9 mouse cellular contexts compared by ENCODE assay signal in genomic region chr12:110504793-110505192, GRCm38 (mm10). TPM values are rescaled to one million over a fixed set of nuclear protein-coding genes. Genes with fewer than 3 reads are reported as not detected.
DNase-seq lines count a peak whose midpoint lies in the region; ATAC-seq and TF ChIP-seq lines count a peak whose summit lies in the region.
"Had no signal": no experiment of that assay in that cellular context is flagged by ENCODE, and none has a peak within 500 bp of the region (broad histone marks: within the 10 kb centered on the region; RNA-seq: fewer than 3 reads in every experiment).

No protein-coding gene starts in this region.

- H3K36me3 ChIP-seq in kidney, embryonic 15.5 days, result no peaks in the 10 kb centered on the region
- peaks cover 0 to 52% of the 10 kb centered on the region in 2 experiments for H3K36me3 ChIP-seq in CH12.LX (replicated peaks in 1 of 2; ENCODE audit: control insufficient read depth in 1 of 2, insufficient read depth in 1 of 2, low read length in 1 of 2)
- H3K36me3 ChIP-seq in intestine, embryonic 16.5 days (ENCODE audit: control insufficient read depth, insufficient read depth, low read length), result no peaks in the 10 kb centered on the region

- in situ Hi-C loops in CH12.LX (cut with MboI; ENCODE audit: low pct_ligation_motif_present, low pct_unique_long_range_greater_than_20kb, low sequenced_read_pairs), result no loop called here

- ATAC-seq in kidney, embryonic 15.5 days (replicated peaks; ENCODE audit: low FRiP score), result no peak
- no peak for ATAC-seq in intestine, embryonic 16.5 days

- 29% methylated on average over 3 of the region's 3 CpGs for WGBS in kidney, embryonic 15.5 days
- 34% methylated on average over 3 of the region's 3 CpGs for WGBS in intestine, embryonic 16.5 days

- H3K9me3 ChIP-seq in kidney, embryonic 15.5 days (replicated peaks), result no peaks in the 10 kb centered on the region
- H3K9me3 ChIP-seq in CH12.LX (replicated peaks; ENCODE audit: low read length), result no peaks in the 10 kb centered on the region
- H3K9me3 ChIP-seq in intestine, embryonic 16.5 days (ENCODE audit: control insufficient read depth, low read length), result no peaks in the 10 kb centered on the region

- TF ChIP-seq RAD21 in CH12.LX (IDR thresholded peaks at IDR 0.05; ENCODE audit: low read depth, low read length), result no peak

- peak; percentile 39; the same call in 1 of the 2 replicates for TF ChIP-seq EP300 in CH12.LX (IDR thresholded peaks at IDR 0.05; ENCODE audit: low read length)

- dilution Hi-C loops in CH12.LX (cut with MboI; ENCODE audit: extremely low pct_ligation_motif_present, extremely low pct_unique_long_range_greater_than_20kb, low sequenced_read_pairs), result no loop called here

- no peak overlapping the region for H3K4me2 ChIP-seq in kidney, embryonic 15.5 days
- no peak overlapping the region for H3K4me2 ChIP-seq in CH12.LX (ENCODE audit: insufficient read depth, low read depth, poor library complexity, severe bottlenecking)
- H3K4me2 ChIP-seq in intestine, embryonic 16.5 days (ENCODE audit: low read depth, low read length), result no peak overlapping the region

- H3K27ac ChIP-seq in kidney, embryonic 15.5 days, result 0 out of 2 replicates have a peak overlapping the region, but pooled peaks have one; percentile 49
- no peak overlapping the region for H3K27ac ChIP-seq in CH12.LX (ENCODE audit: insufficient read depth, low read depth)
- peak overlapping the region; percentile 54 for H3K27ac ChIP-seq in intestine, embryonic 16.5 days (ENCODE audit: low read length)

- TF ChIP-seq POLR2A in CH12.LX (IDR thresholded peaks at IDR 0.05; ENCODE audit: low read depth, low read length), result no peak

- DNase-seq in kidney, adult 11 months, result no peak
- DNase-seq in B cell, adult 2 months, result peak; percentile 37 to 42
- DNase-seq in CH12.LX (ENCODE audit: extremely low read depth), result peak; percentile 59
- DNase-seq in urinary bladder, adult 2 months (ENCODE audit: low spot score), result no peak
- DNase-seq in cerebellum, adult 18-20 months, result no peak
- DNase-seq: cerebellum, adult 11-12 months; midbrain, embryonic 14.5 days had no signal

- no peaks in the 10 kb centered on the region for H3K27me3 ChIP-seq in kidney, embryonic 15.5 days
- no peaks in the 10 kb centered on the region for H3K27me3 ChIP-seq in CH12.LX (replicated peaks)
- H3K27me3 ChIP-seq in intestine, embryonic 16.5 days (replicated peaks; ENCODE audit: control insufficient read depth, insufficient read depth, low read length), result no peaks in the 10 kb centered on the region

- peaks cover 65% of the 10 kb centered on the region for H3K79me2 ChIP-seq in CH12.LX (replicated peaks; ENCODE audit: control insufficient read depth, extremely low read depth, insufficient read depth, poor library complexity, severe bottlenecking)

- H3K4me1 ChIP-seq in kidney, embryonic 15.5 days, result peaks cover 74% of the 10 kb centered on the region
- peaks cover 38 to 75% of the 10 kb centered on the region in 2 experiments for H3K4me1 ChIP-seq in CH12.LX (ENCODE audit: control insufficient read depth in 1 of 2, insufficient read depth in 2 of 2)
- peaks cover 53% of the 10 kb centered on the region for H3K4me1 ChIP-seq in intestine, embryonic 16.5 days (ENCODE audit: control insufficient read depth, insufficient read depth, low read length)

- H3K9ac ChIP-seq in kidney, embryonic 15.5 days, result no peak overlapping the region; the same call in 1 of the 2 replicates
- no peak overlapping the region for H3K9ac ChIP-seq in CH12.LX (ENCODE audit: insufficient read depth, low read depth)
- H3K9ac ChIP-seq in intestine, embryonic 16.5 days (ENCODE audit: low read depth, low read length), result peak overlapping the region; percentile 36; the same call in 1 of the 2 replicates

- no peak for TF ChIP-seq CTCF in CH12.LX (conservative IDR thresholded peaks at IDR 0.05 in 1 of 2, IDR thresholded peaks at IDR 0.05 in 1 of 2; ENCODE audit: low read depth in 2 of 2, low read length in 2 of 2)

- no peak overlapping the region for H3K4me3 ChIP-seq in kidney, embryonic 15.5 days (replicated peaks)
- H3K4me3 ChIP-seq in CH12.LX (replicated peaks in 1 of 3; ENCODE audit: low read depth in 2 of 3, low read length in 2 of 3, poor library complexity in 1 of 3), result no peak overlapping the region
- H3K4me3 ChIP-seq in intestine, embryonic 16.5 days (ENCODE audit: low read length), result no peak overlapping the region

TF ChIP-seq in CH12.LX, 34 proteins besides CTCF, POLR2A, EP300 and RAD21:
- TF ChIP-seq ZKSCAN1 (IDR thresholded peaks at IDR 0.05; ENCODE audit: borderline replicate concordance, low read depth, low read length) (no peak), GABPA (IDR thresholded peaks at IDR 0.05; ENCODE audit: insufficient replicate concordance, low read depth, low read length) (no peak), CHD1 (IDR thresholded peaks at IDR 0.05; ENCODE audit: low read depth, low read length) (no peak), MAFK (IDR thresholded peaks at IDR 0.05; ENCODE audit: insufficient replicate concordance, low read length) (no peak), SIN3A (IDR thresholded peaks at IDR 0.05; ENCODE audit: low read length) (0 out of 2 replicates have a peak, but pooled peaks have one; percentile 24), NELFE (IDR thresholded peaks at IDR 0.05; ENCODE audit: low read depth, low read length) (no peak), PAX5 (IDR thresholded peaks at IDR 0.05; ENCODE audit: low read length) (no peak), E2F4 (IDR thresholded peaks at IDR 0.05; ENCODE audit: insufficient replicate concordance, low read depth, low read length) (no peak), TBP (conservative IDR thresholded peaks at IDR 0.05; ENCODE audit: low read depth, low read length) (no peak), SMC3 (IDR thresholded peaks at IDR 0.05; ENCODE audit: low read depth, low read length) (no peak), ZNF384 (IDR thresholded peaks at IDR 0.05; ENCODE audit: low read depth, low read length) (no peak), BHLHE40 (IDR thresholded peaks at IDR 0.05; ENCODE audit: low read depth, low read length) (peak; percentile 73), ELF1 (IDR thresholded peaks at IDR 0.05; ENCODE audit: low read depth, low read length) (no peak), TCF12 (IDR thresholded peaks at IDR 0.05; ENCODE audit: low read depth, low read length) (no peak), NRF1 (IDR thresholded peaks at IDR 0.05; ENCODE audit: low read depth, low read length) (no peak), KAT2A (IDR thresholded peaks at IDR 0.05; ENCODE audit: insufficient replicate concordance, low read length) (no peak), JUND (conservative IDR thresholded peaks at IDR 0.05; ENCODE audit: low read depth, low read length) (no peak), ZC3H11A (IDR thresholded peaks at IDR 0.05; ENCODE audit: low read depth, low read length) (no peak), POLR2AphosphoS2 (IDR thresholded peaks at IDR 0.05; ENCODE audit: low read depth, low read length) (no peak), CHD2 (IDR thresholded peaks at IDR 0.05; ENCODE audit: low read length) (no peak), ETS1 (conservative IDR thresholded peaks at IDR 0.05; ENCODE audit: low read depth, low read length) (peak; percentile 33; the same call in 1 of the 2 replicates), JUN (IDR thresholded peaks at IDR 0.05; ENCODE audit: insufficient read depth, low read depth, low read length) (no peak), MAX (IDR thresholded peaks at IDR 0.05; ENCODE audit: low read length) (peak; percentile 46; the same call in 1 of the 2 replicates), MAZ (IDR thresholded peaks at IDR 0.05; ENCODE audit: low read depth, low read length) (no peak), MYC (IDR thresholded peaks at IDR 0.05; ENCODE audit: low read depth, low read length) (no peak), MXI1 (IDR thresholded peaks at IDR 0.05; ENCODE audit: low read depth, low read length) (no peak), USF1 (IDR thresholded peaks at IDR 0.05; ENCODE audit: low read depth, low read length) (peak; percentile 68), IRF4 (IDR thresholded peaks at IDR 0.05; ENCODE audit: low read depth, low read length) (0 out of 2 replicates have a peak, but pooled peaks have one; percentile 2), UBTF (IDR thresholded peaks at IDR 0.05; ENCODE audit: low read depth, low read length) (no peak), MEF2A (IDR thresholded peaks at IDR 0.05; ENCODE audit: borderline replicate concordance, low read depth, low read length) (no peak), HCFC1 (IDR thresholded peaks at IDR 0.05; ENCODE audit: low read depth, low read length) (no peak), RCOR1 (conservative IDR thresholded peaks at IDR 0.05; ENCODE audit: low read depth, low read length) (no peak), ZMIZ1 (IDR thresholded peaks at IDR 0.05; ENCODE audit: low read depth, low read length) (no peak), USF2 (conservative IDR thresholded peaks at IDR 0.05; ENCODE audit: low read depth, low read length) (peak; percentile 67)

RNA-seq across cellular contexts. Expression of gene Ppp2r5c, which starts 57.9 kb away (rescaled TPM):
- 141 and 143 TPM in 2 replicates for polyA plus RNA-seq in kidney, embryonic 15.5 days (2015; fragmentation: Nextera tagmentation; extraction: Ambion mirVana)
- total RNA-seq in CH12.LX (2012; rRNA removed), result 67.2 and 71.6 TPM in 2 replicates
- 111 and 122 TPM in 2 replicates for total RNA-seq in CH12.LX (2014; rRNA removed)
- polyA plus RNA-seq in CH12.LX (2012; ENCODE audit: insufficient read length, low read depth), result 78.5 and 97.7 TPM in 2 replicates
- polyA plus RNA-seq in intestine, embryonic 16.5 days (2015; fragmentation: Nextera tagmentation; extraction: Ambion mirVana), result 129 and 133 TPM in 2 replicates
- polyA plus RNA-seq in urinary bladder, adult 2 months (2012; rRNA removed), result 65.3 and 78.7 TPM in 2 replicates

Comparison
In these comparisons a context has a peak if more than half of its experiments do, and no peak if none do; other contexts are left out.
1. DNase-seq: peak in B cell, adult 2 months (2 of 2) and CH12.LX (single experiment); none in kidney, adult 11 months (single experiment), urinary bladder, adult 2 months (single experiment) and cerebellum, adult 18-20 months (0 of 2).